Mouse (Mus musculus): Measurements from ENCODE around the gene Hist1h1d. TPM values are rescaled to one million over a fixed set of nuclear protein-coding genes. Genes with fewer than 3 reads are reported as not detected.

Hist1h1d gene
- total and polyA plus RNA-seq, 3 experiments = 0.24 to 115 TPM; not detected in 1

DNA sequence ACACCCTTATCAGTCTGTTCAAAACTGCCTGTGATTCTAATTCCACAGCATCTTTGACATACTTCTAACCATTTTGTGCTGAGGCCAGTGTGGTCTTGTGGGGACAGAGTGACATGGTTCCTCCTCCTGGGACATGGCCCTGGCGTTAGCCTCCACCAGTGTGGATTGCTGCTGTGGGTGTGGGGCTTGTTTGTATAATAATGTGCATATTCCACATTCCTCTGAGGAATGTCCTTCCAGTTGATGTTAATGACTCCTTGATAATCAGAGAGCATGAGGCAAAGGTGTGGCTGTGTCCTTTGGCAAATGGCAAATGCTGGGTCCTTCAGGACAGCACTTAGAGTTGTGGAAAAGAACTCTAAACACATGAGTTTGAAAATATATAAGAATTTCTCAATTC is 39.5 kb upstream of the Hist1h1d start:
- H3K9me3 ChIP-seq (replicated peaks; ENCODE audit: insufficient read depth, low read length) = no peaks in the 10 kb centered on the region
- no peaks in the 10 kb centered on the region for H3K27me3 ChIP-seq (ENCODE audit: control insufficient read depth in 1 of 2, insufficient read depth in 2 of 2, low read length in 2 of 2)
- H3K27ac ChIP-seq (ENCODE audit: control insufficient read depth, low read depth, low read length) = no peak overlapping the region
- no peaks in the 10 kb centered on the region for H3K79me2 ChIP-seq (ENCODE audit: control insufficient read depth, insufficient read depth, low read length, poor library complexity)
- no peak overlapping the region for H3K4me3 ChIP-seq (ENCODE audit: control insufficient read depth in 1 of 2, insufficient read depth in 1 of 2, low read depth in 2 of 2, low read length in 2 of 2)
- H3K4me1 ChIP-seq (ENCODE audit: control insufficient read depth in 1 of 2, insufficient read depth in 2 of 2, low read length in 2 of 2) = peaks cover 0 to 5% of the 10 kb centered on the region in 2 experiments; a peak in 2 of 4 replicates
- no peak for TF ChIP-seq JUND (IDR thresholded peaks at IDR 0.05; ENCODE audit: low read depth, low read length)
- no peak for TF ChIP-seq USF2 (IDR thresholded peaks at IDR 0.05; ENCODE audit: borderline replicate concordance in 1 of 2, insufficient read depth in 1 of 2, low read depth in 1 of 2, low read length in 2 of 2)
- TF ChIP-seq CHD2 (IDR thresholded peaks at IDR 0.05; ENCODE audit: low read length) = no peak
- TF ChIP-seq CHD1 (IDR thresholded peaks at IDR 0.05; ENCODE audit: low read depth, low read length) = no peak
- TF ChIP-seq KAT2A (conservative IDR thresholded peaks at IDR 0.05; ENCODE audit: low read depth, low read length) = no peak
- TF ChIP-seq MXI1 (IDR thresholded peaks at IDR 0.05; ENCODE audit: low read depth, low read length) = no peak
- TF ChIP-seq ETS1 (IDR thresholded peaks at IDR 0.05; ENCODE audit: low read depth, low read length) = no peak
- TF ChIP-seq POLR2A (IDR thresholded peaks at IDR 0.05; ENCODE audit: control insufficient read depth in 1 of 2, insufficient read depth in 1 of 2, low read depth in 1 of 2, low read length in 2 of 2, poor library complexity in 1 of 2) = no peak
- no peak for TF ChIP-seq TAL1 (IDR thresholded peaks at IDR 0.05; ENCODE audit: low read length)
- no peak for TF ChIP-seq NELFE (IDR thresholded peaks at IDR 0.05; ENCODE audit: low read depth, low read length)
- TF ChIP-seq UBTF (IDR thresholded peaks at IDR 0.05; ENCODE audit: borderline replicate concordance, insufficient read depth, low read depth, low read length) = no peak
- TF ChIP-seq E2F4 (IDR thresholded peaks at IDR 0.05; ENCODE audit: borderline replicate concordance, low read depth, low read length) = no peak
- no peak for TF ChIP-seq MAZ (IDR thresholded peaks at IDR 0.05; ENCODE audit: low read depth, low read length)
- no peak for TF ChIP-seq ZNF384 (IDR thresholded peaks at IDR 0.05; ENCODE audit: low read depth, low read length)
- no peak for TF ChIP-seq BHLHE40 (IDR thresholded peaks at IDR 0.05; ENCODE audit: borderline replicate concordance, low read depth, low read length)
- no peak for TF ChIP-seq TBP (IDR thresholded peaks at IDR 0.05; ENCODE audit: low read depth, low read length)
- no peak for TF ChIP-seq SIN3A (IDR thresholded peaks at IDR 0.05; ENCODE audit: low read length)
- TF ChIP-seq GATA1 (IDR thresholded peaks at IDR 0.05; ENCODE audit: low read depth, low read length) = no peak
- TF ChIP-seq ELF1 (IDR thresholded peaks at IDR 0.05; ENCODE audit: low read depth, low read length) = no peak
- DNase-seq (ENCODE audit: low read depth, low spot score) = no peak
- H3K9ac ChIP-seq (ENCODE audit: control insufficient read depth, low read depth, low read length, poor library complexity, severe bottlenecking) = no peak overlapping the region
- peaks cover 0 to 3% of the 10 kb centered on the region in 2 experiments; a peak in 1 of 4 replicates for H3K36me3 ChIP-seq (ENCODE audit: control insufficient read depth in 1 of 2, insufficient read depth in 2 of 2, low read length in 2 of 2)

DNA sequence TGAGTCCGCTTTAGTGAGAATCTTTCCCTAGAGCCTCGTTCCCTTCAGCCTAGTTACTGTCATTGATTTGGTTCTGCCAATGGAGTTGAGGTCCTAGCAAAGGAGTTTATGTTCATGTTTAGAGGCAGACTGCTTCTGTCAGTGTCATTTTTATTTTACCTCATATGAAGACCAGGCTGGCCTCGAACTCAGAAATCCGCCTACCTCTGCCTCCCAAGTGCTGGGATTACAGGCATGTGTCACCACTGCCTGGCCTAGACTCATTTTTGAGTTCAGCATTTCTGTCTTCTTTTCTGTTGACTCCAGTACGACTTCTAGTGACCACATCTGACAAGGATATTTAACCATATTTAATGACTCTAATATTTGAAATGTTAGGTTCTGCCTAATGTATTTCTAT is 37.8 kb upstream of the Hist1h1d start:
- no peaks in the 10 kb centered on the region for H3K27me3 ChIP-seq (ENCODE audit: control insufficient read depth in 1 of 2, insufficient read depth in 2 of 2, low read length in 2 of 2)
- H3K4me3 ChIP-seq (ENCODE audit: control insufficient read depth in 1 of 2, insufficient read depth in 1 of 2, low read depth in 2 of 2, low read length in 2 of 2) = no peak overlapping the region
- no peaks in the 10 kb centered on the region for H3K9me3 ChIP-seq (replicated peaks; ENCODE audit: insufficient read depth, low read length)
- H3K9ac ChIP-seq (ENCODE audit: control insufficient read depth, low read depth, low read length, poor library complexity, severe bottlenecking) = no peak overlapping the region
- no peaks in the 10 kb centered on the region for H3K79me2 ChIP-seq (ENCODE audit: control insufficient read depth, insufficient read depth, low read length, poor library complexity)
- peaks cover 0 to 8% of the 10 kb centered on the region in 2 experiments; a peak in 2 of 4 replicates for H3K4me1 ChIP-seq (ENCODE audit: control insufficient read depth in 1 of 2, insufficient read depth in 2 of 2, low read length in 2 of 2)
- no peak overlapping the region for H3K27ac ChIP-seq (ENCODE audit: control insufficient read depth, low read depth, low read length)
- TF ChIP-seq USF1 (IDR thresholded peaks at IDR 0.05; ENCODE audit: low read depth, low read length) = no peak
- peak; percentile 83 for TF ChIP-seq TBP (IDR thresholded peaks at IDR 0.05; ENCODE audit: low read depth, low read length)
- peak; percentile 81 for DNase-seq (ENCODE audit: low read depth, low spot score)
- peaks cover 0 to 9% of the 10 kb centered on the region in 2 experiments; a peak in 2 of 4 replicates for H3K36me3 ChIP-seq (ENCODE audit: control insufficient read depth in 1 of 2, insufficient read depth in 2 of 2, low read length in 2 of 2)
